Mouse (Mus musculus) spleen, postnatal 4 days (tissue): ENCODE measurements around the gene Fggy.

Experiments
- DNase-seq, 2 experiments: peaks; one replicate each; pipeline ENCODE4 v3.0.0; 2022; ENCODE audit warnings: low spot score in 2 of 2

Gene Fggy

DNA sequence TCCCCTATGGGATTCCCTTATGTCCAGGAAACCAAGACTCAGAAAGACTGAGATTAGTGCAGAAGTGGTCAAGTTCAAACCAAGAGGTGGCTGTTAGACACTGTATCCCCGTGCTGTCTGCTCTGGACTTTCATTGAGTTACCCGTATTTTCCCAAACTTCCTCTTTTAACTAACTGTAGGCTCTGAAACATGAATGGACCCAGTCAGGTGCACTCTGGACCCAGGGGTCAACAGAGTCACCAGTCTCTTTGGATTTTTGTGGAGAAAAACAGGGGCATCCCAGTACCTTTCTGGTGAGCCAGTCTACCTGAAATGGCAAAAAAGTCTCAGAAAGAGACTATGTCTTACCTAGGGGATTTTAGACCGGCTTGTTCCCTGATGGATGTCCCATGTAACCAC lies 33.6 kb downstream of the Fggy start:
- DNase-seq, result no peak

GRCm38 (mm10) chr4:95597208-95597607 lies 39.9 kb downstream of the Fggy start:
- DNase-seq, result no peak

- no peak for DNase-seq
Observed at GRCm38 (mm10) chr4:95601776-95602175, 44.5 kb downstream of the Fggy start.

DNA sequence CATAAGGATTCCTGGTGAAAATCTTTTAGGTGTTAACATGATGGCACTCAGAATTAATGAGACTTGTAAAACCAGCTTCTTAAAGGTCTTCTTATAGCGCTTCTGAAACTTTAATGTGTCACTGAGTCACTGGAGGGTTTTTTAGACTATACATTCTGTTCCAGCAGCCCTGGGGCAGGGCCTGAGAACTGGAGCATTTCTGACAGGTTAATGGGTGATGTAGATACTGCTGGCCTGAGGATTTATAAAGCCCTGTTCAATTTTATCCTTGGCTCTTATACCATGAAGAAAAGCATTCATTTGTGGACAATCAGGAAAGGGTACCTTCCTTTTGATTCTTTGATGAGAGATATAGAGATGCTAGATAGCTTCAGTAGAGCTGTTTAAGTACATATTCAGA lies 45.9 kb downstream of the Fggy start:
- DNase-seq, result no peak

DNA sequence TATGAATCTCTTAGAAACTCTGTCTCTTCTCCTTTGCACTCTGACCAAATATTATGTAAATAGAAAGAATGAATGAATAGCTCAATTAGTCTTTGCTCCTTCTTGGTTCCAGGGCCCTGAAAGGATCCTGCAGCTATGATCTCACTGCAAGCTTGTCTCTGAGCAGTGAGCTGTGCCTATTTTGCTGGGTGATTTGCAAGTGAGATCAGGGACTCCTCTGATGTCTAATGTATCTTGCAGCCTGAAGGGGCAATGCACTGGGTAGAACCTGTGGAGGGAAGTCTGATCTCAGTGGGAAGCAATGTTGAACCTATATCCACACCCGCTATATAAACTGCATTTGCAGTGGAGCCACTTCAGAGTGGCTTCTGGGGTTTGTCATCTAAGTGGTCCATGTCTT lies 53.4 kb downstream of the Fggy start:
- DNase-seq, result no peak

DNA sequence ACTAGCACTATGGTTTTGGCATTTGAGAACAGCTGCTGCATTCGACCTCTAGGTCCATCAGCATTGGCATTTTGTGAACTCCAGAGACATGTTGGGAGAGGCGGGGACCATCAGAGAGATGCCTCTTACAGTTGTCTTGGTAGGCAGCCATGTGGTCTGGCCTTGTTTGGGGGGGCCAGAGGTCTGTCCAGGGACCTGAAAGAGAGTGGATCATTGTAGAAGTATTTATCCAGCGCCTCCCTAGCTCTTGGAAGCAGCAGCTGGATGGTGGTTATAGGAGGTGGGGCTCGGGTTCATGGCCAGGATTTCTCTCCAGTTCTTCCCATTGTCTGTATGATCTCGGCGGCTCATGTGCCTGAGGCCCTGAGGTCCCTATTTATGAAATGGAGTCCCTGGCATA lies 54.1 kb downstream of the Fggy start:
- DNase-seq, result no peak

GRCm38 (mm10) chr4:95621046-95621445 lies 63.7 kb downstream of the Fggy start:
- DNase-seq, result no peak

- DNase-seq, result no peak
Observed at GRCm38 (mm10) chr4:95624696-95625095, 67.4 kb downstream of the Fggy start.

DNA sequence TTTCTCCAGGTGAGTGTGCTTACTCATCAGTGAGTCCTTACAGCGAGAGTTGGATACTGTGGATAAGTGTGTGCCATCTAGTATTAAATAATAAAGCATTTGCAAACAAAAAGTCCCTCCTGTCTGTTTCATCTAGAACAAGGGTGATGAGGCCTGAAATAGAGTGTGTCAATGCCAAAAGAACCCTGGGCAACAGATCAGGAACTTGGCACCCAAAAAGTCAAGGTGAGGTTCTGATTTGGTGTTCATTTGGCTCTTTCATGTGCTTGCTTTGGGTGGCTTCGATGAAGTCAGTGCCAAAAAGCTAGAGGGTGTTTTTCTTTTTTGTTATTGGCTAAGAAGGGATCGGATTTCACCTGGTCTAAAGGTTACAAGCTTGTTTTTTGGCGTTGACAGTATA lies 68.3 kb downstream of the Fggy start:
- no peak for DNase-seq

- no peak for DNase-seq
Observed at GRCm38 (mm10) chr4:95626186-95626585, 68.9 kb downstream of the Fggy start.

DNA sequence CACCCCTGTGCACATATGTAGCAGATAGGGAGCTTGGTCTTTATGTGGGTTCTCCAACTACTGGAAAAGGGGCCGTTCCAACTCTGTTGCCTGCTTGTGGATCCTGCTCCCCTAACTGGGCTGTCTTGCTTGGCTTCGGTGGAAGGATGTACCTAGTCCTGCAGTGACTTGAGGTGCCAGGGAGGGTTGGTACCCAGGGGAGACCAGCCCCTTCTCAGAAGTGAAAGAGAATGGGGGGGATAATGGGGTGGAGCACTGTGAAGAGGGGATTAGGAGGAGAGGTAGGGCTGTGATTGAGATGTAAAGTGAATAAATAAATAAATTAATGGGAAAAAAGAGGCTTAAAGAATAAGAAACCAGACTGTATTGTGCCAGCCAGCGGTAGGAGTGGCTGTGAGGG lies 77.6 kb downstream of the Fggy start:
- no peak for DNase-seq

- no peak for DNase-seq
Observed at GRCm38 (mm10) chr4:95636937-95637749, 79.8 kb downstream of the Fggy start.

GRCm38 (mm10) chr4:95638063-95638462 lies 80.8 kb downstream of the Fggy start:
- DNase-seq, result no peak

- no peak for DNase-seq
Observed at GRCm38 (mm10) chr4:95640831-95641230, 83.5 kb downstream of the Fggy start.

DNA sequence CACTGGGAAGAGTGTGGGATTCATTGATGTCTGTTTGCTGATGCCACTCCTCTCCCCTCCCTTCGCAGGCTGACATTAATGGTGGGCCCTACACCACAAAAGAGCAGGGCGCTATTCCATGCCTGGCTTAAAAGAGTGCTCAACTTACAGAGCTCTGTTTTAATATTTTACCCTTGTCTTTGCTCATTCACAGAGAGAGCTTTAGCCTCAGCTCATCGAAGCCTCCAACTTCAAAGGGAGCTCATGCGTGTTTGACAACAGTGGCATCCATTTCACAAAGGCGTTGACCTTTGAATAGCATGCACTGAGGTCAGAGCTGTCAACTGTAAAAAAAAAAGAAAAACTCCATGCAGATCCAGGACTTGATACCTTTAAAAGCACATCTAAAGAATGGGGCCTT lies 86.7 kb downstream of the Fggy start:
- no peak for DNase-seq

- no peak for DNase-seq
Observed at GRCm38 (mm10) chr4:95648801-95649551, 91.7 kb downstream of the Fggy start.

- no peak for DNase-seq
Observed at GRCm38 (mm10) chr4:95649552-95649905, 92.2 kb downstream of the Fggy start.

DNA sequence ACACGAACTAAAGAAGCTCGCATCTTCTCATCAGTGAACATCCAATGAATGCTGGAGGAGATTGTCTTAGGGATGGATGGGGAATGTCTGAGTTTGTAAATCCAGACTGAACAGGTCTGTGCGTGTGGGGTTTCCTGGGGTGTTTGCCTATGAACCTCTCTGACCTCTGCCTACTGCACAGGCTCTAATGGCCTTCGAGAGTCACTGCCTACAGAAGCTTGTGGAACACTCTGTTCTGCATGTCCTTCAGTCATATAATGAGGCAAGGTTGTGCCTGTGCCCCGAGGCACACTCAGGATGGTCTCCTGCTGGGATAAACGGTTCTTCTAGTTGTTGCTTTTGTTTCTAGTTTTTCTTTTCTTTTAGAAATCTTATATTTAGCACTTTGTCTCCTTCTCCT lies 92.7 kb downstream of the Fggy start:
- no peak for DNase-seq

- DNase-seq, result no peak
Observed at GRCm38 (mm10) chr4:95652044-95652443, 94.7 kb downstream of the Fggy start.

GRCm38 (mm10) chr4:95653296-95653912 lies 96.1 kb downstream of the Fggy start:
- DNase-seq, result no peak

DNA sequence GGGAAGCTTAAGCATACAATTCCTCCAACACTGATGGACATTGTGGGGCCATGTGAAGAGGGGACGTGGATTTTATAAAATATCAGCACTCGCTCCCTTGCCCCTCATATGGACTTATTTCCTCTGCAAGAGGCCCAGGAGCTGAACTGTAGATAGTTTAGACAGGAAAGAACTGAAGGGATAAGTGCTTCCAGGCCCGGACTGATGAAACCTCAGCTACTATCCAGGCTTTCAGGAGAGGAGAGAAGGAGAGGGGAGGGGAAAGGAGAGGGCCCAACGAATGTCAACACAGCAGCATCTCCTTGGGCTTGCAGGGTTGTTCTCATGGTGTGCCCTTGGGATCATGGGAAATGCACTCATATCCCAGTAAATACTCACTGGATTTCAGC lies 96.6 kb downstream of the Fggy start:
- DNase-seq, result no peak

DNA sequence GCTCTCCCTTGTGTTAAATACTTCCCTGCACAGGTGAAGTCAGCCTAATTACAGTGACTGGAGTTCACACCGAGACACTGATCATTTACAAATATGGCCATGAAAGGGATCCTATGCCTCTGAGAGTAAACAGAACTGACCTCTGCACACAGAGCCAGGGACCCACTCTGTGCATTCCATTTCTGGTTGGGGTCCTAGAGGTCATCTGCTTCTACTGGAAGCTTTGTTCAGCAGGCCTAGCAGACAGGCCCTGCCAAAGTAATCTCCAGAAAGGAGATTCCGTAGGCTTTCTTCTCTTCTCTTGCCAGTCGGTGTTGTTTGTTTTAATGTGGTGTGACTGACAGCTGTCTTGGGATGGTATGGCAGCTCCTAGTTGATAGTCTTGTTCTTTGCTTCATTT lies 101.7 kb downstream of the Fggy start:
- no peak for DNase-seq

- DNase-seq, result no peak
Observed at GRCm38 (mm10) chr4:95663596-95663995, 106.3 kb downstream of the Fggy start.
